Mouse (Mus musculus): ENCODE measurements at regions not wholly inside any gene's neighbourhood (a gene's known extent, or its start where the extent isn't known, plus 50 kb on each side); places are given as distances from the start of the nearest gene placed in this dataset.

DNA sequence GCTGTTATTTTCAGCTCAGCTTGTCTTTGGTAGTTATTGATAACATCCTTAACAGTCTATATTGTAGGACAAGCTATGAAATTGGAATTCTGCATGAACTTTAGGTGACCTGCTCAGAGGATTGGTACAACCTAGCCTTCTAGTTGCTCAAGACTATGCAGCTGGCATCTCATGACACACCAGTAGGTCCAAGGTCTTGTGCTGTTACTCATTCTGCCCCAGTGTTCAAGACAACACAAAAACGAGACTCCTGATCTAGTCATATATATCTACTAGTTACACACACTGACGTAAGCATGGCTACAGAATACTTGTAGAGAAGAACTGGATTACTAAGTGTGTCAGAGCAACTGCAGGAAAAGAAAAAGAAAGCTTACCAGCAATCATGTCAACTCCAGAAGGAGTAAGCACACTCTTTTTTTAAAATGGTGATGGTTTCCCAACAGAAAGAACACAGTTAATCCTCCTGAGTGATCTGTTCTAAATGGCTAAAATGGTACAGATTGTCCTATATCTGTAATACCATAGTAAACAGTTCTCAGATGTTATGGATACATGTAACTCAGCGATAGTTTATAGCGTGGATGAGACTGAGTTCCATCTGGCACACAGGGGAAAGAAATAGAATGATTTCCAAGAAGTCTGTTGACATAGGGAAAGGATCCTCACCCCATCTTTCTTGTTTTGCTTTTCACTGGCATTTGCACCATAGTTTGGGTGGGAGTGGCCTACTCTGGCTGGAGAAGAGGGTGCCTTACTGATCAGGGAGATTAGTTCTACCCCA is 85.4 kb upstream of the Gm11146 start:
- ATAC-seq (ENCODE audit: low FRiP score, low TSS enrichment) (no peak), DNase-seq (no peak)
- WGBS: 84% methylated on average over 4 of the region's 4 CpGs
- Histone ChIP-seq H3K36me3 (ENCODE audit: control insufficient read depth, insufficient read depth, low read length) (no peaks in the 10 kb centered on the region), H3K4me2 (ENCODE audit: low read length) (no peak overlapping the region), H3K27ac (replicated peaks; ENCODE audit: low read depth, low read length) (no peak overlapping the region), H3K9ac (replicated peaks; ENCODE audit: low read length) (no peak overlapping the region), H3K9me3 (ENCODE audit: control insufficient read depth, low read length) (no peaks in the 10 kb centered on the region), H3K27me3 (ENCODE audit: control insufficient read depth, insufficient read depth, low read length) (no peaks in the 10 kb centered on the region), H3K4me1 (ENCODE audit: control insufficient read depth, insufficient read depth, low read length) (peaks cover 10% of the 10 kb centered on the region), H3K4me3 (replicated peaks; ENCODE audit: low read depth, low read length) (no peak overlapping the region)

DNA sequence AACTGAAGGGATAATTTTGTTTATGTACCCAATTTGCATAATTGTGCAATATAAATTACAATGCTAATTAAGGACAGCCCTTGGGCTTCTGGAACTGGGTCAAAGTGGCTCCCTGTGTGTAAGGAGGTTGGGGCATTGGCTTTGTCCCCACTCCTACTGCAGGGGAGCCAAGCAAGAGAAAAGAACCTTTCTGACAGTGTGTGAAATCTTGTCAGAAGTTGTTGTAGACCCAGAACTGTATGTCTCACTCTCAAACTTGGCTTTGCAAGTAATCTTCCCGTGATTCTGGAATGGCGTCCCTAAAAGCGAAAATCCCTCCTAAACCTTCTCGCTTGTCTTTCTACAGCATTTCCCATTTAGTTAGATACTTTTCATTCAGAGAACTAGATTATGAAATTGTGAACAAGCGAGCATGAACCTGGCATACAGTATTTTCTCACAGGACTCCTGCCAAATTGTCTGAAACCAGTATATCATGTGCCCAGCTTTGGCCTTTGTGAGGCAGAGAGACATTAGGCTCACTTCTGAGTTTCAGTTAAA is 83.8 kb upstream of the Gm11146 start:
- Histone ChIP-seq H3K9me3 (ENCODE audit: control insufficient read depth, low read length) (no peaks in the 10 kb centered on the region), H3K36me3 (ENCODE audit: control insufficient read depth, insufficient read depth, low read length) (no peaks in the 10 kb centered on the region), H3K4me3 (replicated peaks; ENCODE audit: low read depth, low read length) (no peak overlapping the region), H3K9ac (replicated peaks; ENCODE audit: low read length) (no peak overlapping the region), H3K27ac (replicated peaks; ENCODE audit: low read depth, low read length) (peak overlapping the region; percentile 33; the same call in 1 of the 2 replicates), H3K4me2 (ENCODE audit: low read length) (no peak overlapping the region), H3K27me3 (ENCODE audit: control insufficient read depth, insufficient read depth, low read length) (no peaks in the 10 kb centered on the region), H3K4me1 (ENCODE audit: control insufficient read depth, insufficient read depth, low read length) (peaks cover 10% of the 10 kb centered on the region)
- DNase-seq (peak; percentile 58), ATAC-seq (ENCODE audit: low FRiP score, low TSS enrichment) (peak; percentile 73)
- 74% methylated on average over 5 of the region's 5 CpGs for WGBS

DNA sequence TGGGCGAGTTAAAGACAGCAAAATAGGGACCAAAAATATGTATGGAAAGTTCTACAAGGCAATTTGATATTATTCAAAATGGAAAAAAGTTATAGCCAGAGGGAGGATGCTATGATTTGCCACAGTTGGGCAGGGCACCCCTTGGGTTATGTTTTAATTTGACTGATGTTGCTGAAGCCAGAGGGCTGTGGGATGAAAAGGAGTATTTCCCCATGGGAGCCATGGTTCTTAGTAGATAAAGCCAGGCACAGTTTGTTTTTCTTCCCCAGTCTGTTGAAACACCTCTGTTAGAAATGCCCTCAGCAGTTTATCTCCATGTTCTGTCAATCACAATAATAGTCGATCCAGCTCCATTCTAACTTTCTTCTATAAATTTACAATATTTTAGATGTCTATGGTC is 82.6 kb upstream of the Gm11146 start:
- no peak overlapping the region for H3K27ac ChIP-seq (replicated peaks; ENCODE audit: low read depth, low read length)
- peak; percentile 70 for DNase-seq
- 72% methylated on average over 2 of the region's 2 CpGs for WGBS

DNA sequence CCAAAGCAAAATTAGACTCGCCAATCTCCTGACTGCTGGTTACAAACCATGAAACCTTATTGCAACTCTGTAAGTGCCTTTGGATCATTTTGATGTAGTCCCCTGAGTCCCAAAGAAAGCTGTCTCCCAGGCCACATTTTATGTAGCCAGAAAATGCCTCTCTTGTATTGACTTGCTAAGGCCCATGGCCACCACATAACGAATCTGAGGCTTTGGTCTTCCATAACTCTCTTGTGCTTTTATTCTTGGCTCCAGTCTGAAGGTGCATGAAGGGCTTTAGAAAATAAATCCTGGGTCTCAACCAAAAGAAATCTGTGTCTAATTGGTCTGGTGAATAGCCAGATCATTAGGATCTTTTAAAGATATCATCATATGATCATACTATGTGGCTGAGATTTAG is 77.3 kb upstream of the Gm11146 start:
- H3K36me3 ChIP-seq (ENCODE audit: control insufficient read depth, insufficient read depth, low read length): no peaks in the 10 kb centered on the region
- ATAC-seq (ENCODE audit: low FRiP score, low TSS enrichment): no peak
- no peak for DNase-seq
- no peaks in the 10 kb centered on the region for H3K9me3 ChIP-seq (ENCODE audit: control insufficient read depth, low read length)
- no peak overlapping the region for H3K4me3 ChIP-seq (replicated peaks; ENCODE audit: low read depth, low read length)
- no peaks in the 10 kb centered on the region for H3K27me3 ChIP-seq (ENCODE audit: control insufficient read depth, insufficient read depth, low read length)
- 69% methylated on average over 2 of the region's 2 CpGs for WGBS
- H3K9ac ChIP-seq (replicated peaks; ENCODE audit: low read length): no peak overlapping the region
- H3K4me2 ChIP-seq (ENCODE audit: low read length): no peak overlapping the region
- peaks cover 4% of the 10 kb centered on the region; the same call in 1 of the 2 replicates for H3K4me1 ChIP-seq (ENCODE audit: control insufficient read depth, insufficient read depth, low read length)
- no peak overlapping the region for H3K27ac ChIP-seq (replicated peaks; ENCODE audit: low read depth, low read length)

More for the DNA sequence above, 82.6 kb upstream of the Gm11146 start:
- no peaks in the 10 kb centered on the region for H3K36me3 ChIP-seq (ENCODE audit: control insufficient read depth, insufficient read depth, low read length)
- H3K9me3 ChIP-seq (ENCODE audit: control insufficient read depth, low read length): no peaks in the 10 kb centered on the region
- ATAC-seq (ENCODE audit: low FRiP score, low TSS enrichment): no peak
- no peaks in the 10 kb centered on the region for H3K27me3 ChIP-seq (ENCODE audit: control insufficient read depth, insufficient read depth, low read length)
- peaks cover 10% of the 10 kb centered on the region for H3K4me1 ChIP-seq (ENCODE audit: control insufficient read depth, insufficient read depth, low read length)
- no peak overlapping the region for H3K4me2 ChIP-seq (ENCODE audit: low read length)
- H3K9ac ChIP-seq (replicated peaks; ENCODE audit: low read length): no peak overlapping the region
- no peak overlapping the region for H3K4me3 ChIP-seq (replicated peaks; ENCODE audit: low read depth, low read length)

DNA sequence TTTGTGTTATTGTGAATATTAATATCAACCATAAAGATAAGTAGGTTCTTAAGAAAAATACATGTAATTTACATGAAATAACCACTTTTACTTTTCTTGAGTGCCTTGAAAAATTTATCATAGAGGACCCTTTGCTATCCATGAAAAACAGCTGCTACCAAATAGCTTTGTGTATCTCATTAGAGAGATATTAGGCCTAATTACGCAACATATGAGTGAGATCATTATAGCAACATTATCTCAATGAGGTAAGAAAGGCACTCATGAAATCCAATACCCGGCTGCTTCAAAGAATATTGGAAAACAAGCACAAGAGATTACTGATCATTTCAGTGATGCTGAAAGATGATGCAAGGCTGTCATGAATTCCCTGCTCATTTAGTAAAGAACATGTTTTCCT is 74.9 kb upstream of the Gm11146 start:
- H3K27ac ChIP-seq (replicated peaks; ENCODE audit: low read depth, low read length): peak overlapping the region; percentile 20; the same call in 1 of the 2 replicates

GRCm38 (mm10) chr16:77675885-77676597 is 74.1 kb upstream of the Gm11146 start:
- Histone ChIP-seq H3K9ac (replicated peaks; ENCODE audit: low read length) (no peak overlapping the region), H3K27me3 (ENCODE audit: control insufficient read depth, insufficient read depth, low read length) (no peaks in the 10 kb centered on the region), H3K4me2 (ENCODE audit: low read length) (no peak overlapping the region), H3K36me3 (ENCODE audit: control insufficient read depth, insufficient read depth, low read length) (no peaks in the 10 kb centered on the region), H3K4me1 (ENCODE audit: control insufficient read depth, insufficient read depth, low read length) (peaks cover 4% of the 10 kb centered on the region; the same call in 1 of the 2 replicates), H3K4me3 (replicated peaks; ENCODE audit: low read depth, low read length) (no peak overlapping the region), H3K27ac (replicated peaks; ENCODE audit: low read depth, low read length) (peak overlapping the region; percentile 57), H3K9me3 (ENCODE audit: control insufficient read depth, low read length) (no peaks in the 10 kb centered on the region)
- DNase-seq: peak; percentile 66
- 24% methylated on average over 6 of the region's 6 CpGs for whole genome bisulfite sequencing
- no peak; the same call in 1 of the 2 replicates for ATAC-seq (ENCODE audit: low FRiP score, low TSS enrichment)

More for the DNA sequence above, 74.9 kb upstream of the Gm11146 start:
- H3K27me3 ChIP-seq (ENCODE audit: control insufficient read depth, insufficient read depth, low read length): no peaks in the 10 kb centered on the region
- no peak overlapping the region for H3K4me2 ChIP-seq (ENCODE audit: low read length)
- DNase-seq (no peak), ATAC-seq (ENCODE audit: low FRiP score, low TSS enrichment) (no peak)
- no peaks in the 10 kb centered on the region for H3K36me3 ChIP-seq (ENCODE audit: control insufficient read depth, insufficient read depth, low read length)
- no peak overlapping the region for H3K4me3 ChIP-seq (replicated peaks; ENCODE audit: low read depth, low read length)
- no peaks in the 10 kb centered on the region for H3K9me3 ChIP-seq (ENCODE audit: control insufficient read depth, low read length)
- no peak overlapping the region for H3K9ac ChIP-seq (replicated peaks; ENCODE audit: low read length)
- 67% methylated on average over 2 of the region's 2 CpGs for WGBS
- H3K4me1 ChIP-seq (ENCODE audit: control insufficient read depth, insufficient read depth, low read length): peaks cover 4% of the 10 kb centered on the region; the same call in 1 of the 2 replicates

GRCm38 (mm10) chr16:77671253-77671652 is 69.4 kb upstream of the Gm11146 start:
- 92% methylated on average over 2 of the region's 2 CpGs for WGBS

GRCm38 (mm10) chr16:77665781-77666180 is 63.9 kb upstream of the Gm11146 start:
- DNase-seq: no peak
- WGBS: 85% methylated on average over 4 of the region's 4 CpGs
- Histone ChIP-seq H3K4me1 (ENCODE audit: control insufficient read depth, insufficient read depth, low read length) (peaks cover 33% of the 10 kb centered on the region), H3K27ac (replicated peaks; ENCODE audit: low read depth, low read length) (no peak overlapping the region; the same call in 1 of the 2 replicates), H3K4me3 (replicated peaks; ENCODE audit: low read depth, low read length) (no peak overlapping the region), H3K9ac (replicated peaks; ENCODE audit: low read length) (no peak overlapping the region), H3K4me2 (ENCODE audit: low read length) (no peak overlapping the region), H3K36me3 (ENCODE audit: control insufficient read depth, insufficient read depth, low read length) (0 out of 2 replicates have a peak, but pooled peaks cover 4% of the 10 kb centered on the region), H3K9me3 (ENCODE audit: control insufficient read depth, low read length) (no peaks in the 10 kb centered on the region), H3K27me3 (ENCODE audit: control insufficient read depth, insufficient read depth, low read length) (no peaks in the 10 kb centered on the region)
- no peak for ATAC-seq (ENCODE audit: low FRiP score, low TSS enrichment)

More at GRCm38 (mm10) chr16:77671253-77671652, 69.4 kb upstream of the Gm11146 start:
- Histone ChIP-seq H3K27ac (replicated peaks; ENCODE audit: low read depth, low read length) (no peak overlapping the region), H3K4me3 (replicated peaks; ENCODE audit: low read depth, low read length) (no peak overlapping the region), H3K4me1 (ENCODE audit: control insufficient read depth, insufficient read depth, low read length) (peaks cover 4% of the 10 kb centered on the region; the same call in 1 of the 2 replicates), H3K9ac (replicated peaks; ENCODE audit: low read length) (no peak overlapping the region), H3K4me2 (ENCODE audit: low read length) (no peak overlapping the region), H3K27me3 (ENCODE audit: control insufficient read depth, insufficient read depth, low read length) (no peaks in the 10 kb centered on the region), H3K36me3 (ENCODE audit: control insufficient read depth, insufficient read depth, low read length) (0 out of 2 replicates have a peak, but pooled peaks cover 4% of the 10 kb centered on the region), H3K9me3 (ENCODE audit: control insufficient read depth, low read length) (no peaks in the 10 kb centered on the region)
- DNase-seq (no peak), ATAC-seq (ENCODE audit: low FRiP score, low TSS enrichment) (no peak)
